Mouse (Mus musculus) right cerebral cortex, postnatal 4 days (tissue): ENCODE results near the gene Ank2.

Experiments
- DNase-seq: peaks from one replicate; pipeline ENCODE4 v3.0.0-alpha.2; 2022

Gene Ank2

GRCm38 (mm10) chr3:127161998-127162712, 337.0 kb downstream of the Ank2 start:
- DNase-seq, result peak; percentile 72

GRCm38 (mm10) chr3:127161085-127161837, 337.9 kb downstream of the Ank2 start:
- DNase-seq, result no peak

GRCm38 (mm10) chr3:127157706-127158105, 341.4 kb downstream of the Ank2 start:
- DNase-seq, result no peak

GRCm38 (mm10) chr3:127156080-127156479, 343.1 kb downstream of the Ank2 start:
- DNase-seq, result no peak

- no peak for DNase-seq
These were observed 345.3 kb downstream of the Ank2 start for GRCm38 (mm10) chr3:127153861-127154260.

GRCm38 (mm10) chr3:127153443-127153842, 345.7 kb downstream of the Ank2 start:
- no peak for DNase-seq

- DNase-seq, result no peak
These were observed 350.5 kb downstream of the Ank2 start for GRCm38 (mm10) chr3:127148648-127149047.

- no peak for DNase-seq
These were observed 358.6 kb downstream of the Ank2 start for GRCm38 (mm10) chr3:127140590-127140989.

- no peak for DNase-seq
These were observed 359.5 kb downstream of the Ank2 start for GRCm38 (mm10) chr3:127139638-127140037.

GRCm38 (mm10) chr3:127137508-127137907, 361.6 kb downstream of the Ank2 start:
- no peak for DNase-seq

- no peak for DNase-seq
These were observed 365.1 kb downstream of the Ank2 start for GRCm38 (mm10) chr3:127134062-127134461.

- no peak for DNase-seq
These were observed 368.1 kb downstream of the Ank2 start for GRCm38 (mm10) chr3:127131048-127131447.

- DNase-seq, result no peak
These were observed 368.9 kb downstream of the Ank2 start for GRCm38 (mm10) chr3:127130167-127130770.

GRCm38 (mm10) chr3:127129750-127130149, 369.4 kb downstream of the Ank2 start:
- no peak for DNase-seq

- no peak for DNase-seq
These were observed 371.5 kb downstream of the Ank2 start for GRCm38 (mm10) chr3:127127611-127128010.

- no peak for DNase-seq
These were observed 372.9 kb downstream of the Ank2 start for GRCm38 (mm10) chr3:127126220-127126619.

GRCm38 (mm10) chr3:127124375-127124993, 374.7 kb downstream of the Ank2 start:
- no peak for DNase-seq

GRCm38 (mm10) chr3:127123376-127123775, 375.8 kb downstream of the Ank2 start:
- DNase-seq, result no peak

- no peak for DNase-seq
These were observed 380.4 kb downstream of the Ank2 start for GRCm38 (mm10) chr3:127118777-127119176.

- no peak for DNase-seq
These were observed 382.9 kb downstream of the Ank2 start for GRCm38 (mm10) chr3:127116226-127116625.

GRCm38 (mm10) chr3:127113238-127113637, 385.9 kb downstream of the Ank2 start:
- DNase-seq, result no peak

- no peak for DNase-seq
These were observed 389.7 kb downstream of the Ank2 start for GRCm38 (mm10) chr3:127109413-127109812.

GRCm38 (mm10) chr3:127108481-127108880, 390.7 kb downstream of the Ank2 start:
- no peak for DNase-seq
